19 mouse cellular contexts compared by ENCODE assay signal in the genomic region with DNA sequence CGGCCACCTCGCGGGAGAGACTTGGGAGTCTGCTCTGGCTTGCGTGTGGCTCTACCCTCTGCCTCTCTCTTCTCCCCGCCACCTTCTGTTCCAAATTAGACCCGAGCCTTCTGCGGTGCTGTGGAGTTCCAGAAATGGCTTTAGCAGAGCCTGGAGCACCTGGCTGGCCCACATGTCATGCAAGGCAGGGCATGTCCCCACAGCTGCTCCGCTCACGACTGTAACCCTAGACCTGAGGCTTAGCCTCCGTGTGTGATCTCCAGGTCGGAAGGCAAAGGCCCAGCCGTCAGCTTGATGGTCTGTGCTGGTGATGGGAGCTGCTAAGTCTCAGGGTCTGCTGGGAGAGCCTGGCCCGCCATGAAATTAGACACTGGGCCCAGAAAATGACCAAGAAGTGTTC. TPM values are rescaled to one million over a fixed set of nuclear protein-coding genes. Genes with fewer than 3 reads are reported as not detected.
DNase-seq lines count a peak whose midpoint lies in the region; ATAC-seq and TF ChIP-seq lines count a peak whose summit lies in the region.
"Had no signal": no experiment of that assay in that cellular context is flagged by ENCODE, and none has a peak within 500 bp of the region (broad histone marks: within the 10 kb centered on the region; RNA-seq: fewer than 3 reads in every experiment).

No protein-coding gene starts in this region.

- TF ChIP-seq CTCF in gastrocnemius, adult 2 months (IDR thresholded peaks at IDR 0.05), result no peak
- no peak for TF ChIP-seq CTCF in bone marrow, adult 2 months (IDR thresholded peaks at IDR 0.05; ENCODE audit: control insufficient read depth, insufficient read depth, low read length)
- no peak for TF ChIP-seq CTCF in intestine, postnatal 0 days (IDR thresholded peaks at IDR 0.05; ENCODE audit: low read depth)

- H3K27ac ChIP-seq in gastrocnemius, adult 2 months, result peak overlapping the region; percentile 89
- no peak overlapping the region for H3K27ac ChIP-seq in bone marrow, adult 2 months (ENCODE audit: control insufficient read depth, insufficient read depth, low read depth, low read length, poor library complexity)
- no peak overlapping the region for H3K27ac ChIP-seq in limb, embryonic 13.5 days
- H3K27ac ChIP-seq in intestine, postnatal 0 days (ENCODE audit: low read depth, low read length), result no peak overlapping the region
- H3K27ac ChIP-seq: embryonic facial prominence, embryonic 15.5 days; forebrain, embryonic 10.5 days had no signal

- H3K4me3 ChIP-seq in gastrocnemius, adult 2 months, result peak overlapping the region; percentile 23
- no peak overlapping the region for H3K4me3 ChIP-seq in bone marrow, adult 2 months (replicated peaks; ENCODE audit: control insufficient read depth, low read depth, low read length)
- H3K4me3 ChIP-seq in limb, embryonic 13.5 days, result no peak overlapping the region
- no peak overlapping the region for H3K4me3 ChIP-seq in intestine, postnatal 0 days (ENCODE audit: low read depth, low read length)
- H3K4me3 ChIP-seq: embryonic facial prominence, embryonic 15.5 days; forebrain, embryonic 10.5 days had no signal

- no peaks in the 10 kb centered on the region for H3K27me3 ChIP-seq in limb, embryonic 13.5 days
- H3K27me3 ChIP-seq in intestine, postnatal 0 days (replicated peaks; ENCODE audit: control insufficient read depth, insufficient read depth, low read length), result no peaks in the 10 kb centered on the region
- H3K27me3 ChIP-seq: embryonic facial prominence, embryonic 15.5 days had no signal

- H3K4me1 ChIP-seq in bone marrow, adult 2 months (ENCODE audit: control insufficient read depth, insufficient read depth, low read length), result no peaks in the 10 kb centered on the region
- H3K4me1 ChIP-seq in limb, embryonic 13.5 days, result peaks cover 94% of the 10 kb centered on the region
- peaks cover 4% of the 10 kb centered on the region; the same call in 1 of the 2 replicates for H3K4me1 ChIP-seq in intestine, postnatal 0 days (replicated peaks; ENCODE audit: control insufficient read depth, insufficient read depth, low read length)

- H3K4me2 ChIP-seq in limb, embryonic 13.5 days (replicated peaks), result no peak overlapping the region
- no peak overlapping the region for H3K4me2 ChIP-seq in intestine, postnatal 0 days (replicated peaks; ENCODE audit: low read depth)
- H3K4me2 ChIP-seq: embryonic facial prominence, embryonic 15.5 days; liver, embryonic 11.5 days had no signal

- no peaks in the 10 kb centered on the region for H3K9me3 ChIP-seq in limb, embryonic 13.5 days
- H3K9me3 ChIP-seq in intestine, postnatal 0 days (ENCODE audit: control insufficient read depth), result no peaks in the 10 kb centered on the region
- H3K9me3 ChIP-seq: embryonic facial prominence, embryonic 15.5 days; forebrain, embryonic 10.5 days had no signal

- peak; percentile 18; the same call in 1 of the 2 replicates for TF ChIP-seq POLR2A in bone marrow, adult 2 months (IDR thresholded peaks at IDR 0.05; ENCODE audit: borderline replicate concordance, control insufficient read depth, low read depth, low read length)

- peak; percentile 87 for DNase-seq in gastrocnemius, adult 2 months
- no peak for DNase-seq in gastrocnemius, postnatal 4 days (ENCODE audit: low spot score in 2 of 2)
- peak; percentile 81 for DNase-seq in forelimb bud, embryonic 11.5 days (ENCODE audit: low read depth, low spot score)
- no peak for DNase-seq in frontal cortex, postnatal 14 days (ENCODE audit: low spot score in 2 of 2)
- DNase-seq in retina, embryonic 14.5 days (ENCODE audit: low spot score), result no peak
- DNase-seq: adrenal gland, postnatal 36 days; cerebellum, adult 18-20 months; cerebellum, postnatal 25 days; kidney, adult 18-20 months; kidney, postnatal 4 days; lung, adult 18-20 months; lung, postnatal 14 days; thymus, postnatal 14 days had no signal

- H3K9ac ChIP-seq in limb, embryonic 13.5 days, result no peak overlapping the region
- H3K9ac ChIP-seq in intestine, postnatal 0 days (ENCODE audit: low read depth, low read length), result no peak overlapping the region
- H3K9ac ChIP-seq: embryonic facial prominence, embryonic 15.5 days had no signal

- peak; percentile 34 for ATAC-seq in limb, embryonic 13.5 days (ENCODE audit: low FRiP score, low read depth)
- ATAC-seq in intestine, postnatal 0 days, result no peak

- intact Hi-C loops in gastrocnemius, adult 2 months (cut with DNase I), result no loop called here

- H3K36me3 ChIP-seq in limb, embryonic 13.5 days, result no peaks in the 10 kb centered on the region
- H3K36me3 ChIP-seq in intestine, postnatal 0 days (ENCODE audit: control insufficient read depth, insufficient read depth), result no peaks in the 10 kb centered on the region
- H3K36me3 ChIP-seq: embryonic facial prominence, embryonic 15.5 days; forebrain, embryonic 10.5 days had no signal

- 88% methylated on average over 13 of the region's 13 CpGs for WGBS in bone marrow, adult 2 months
- WGBS in limb, embryonic 13.5 days, result 42% methylated on average over 13 of the region's 13 CpGs
- WGBS in intestine, postnatal 0 days, result 90% methylated on average over 13 of the region's 13 CpGs

RNA-seq across cellular contexts. Expression of gene Gse1, which starts 30.9 kb away (rescaled TPM):
- 10 to 100 TPM; 26.5 to 37.3 TPM for total RNA-seq in gastrocnemius, adult 2 months (2021)
- 10 to 100 TPM; 45.9 to 48.7 TPM for total RNA-seq in gastrocnemius, postnatal 4 days (2021)
- 39.7 and 45.8 TPM in 2 replicates for polyA plus RNA-seq in bone marrow, adult 2 months (2011; ENCODE audit: insufficient read depth, insufficient read length, low replicate concordance, missing spikeins)
- polyA plus RNA-seq in limb, embryonic 13.5 days (2015; fragmentation: Nextera tagmentation; extraction: Ambion mirVana), result 6.9 and 7.1 TPM in 2 replicates
- polyA plus RNA-seq in intestine, postnatal 0 days (2015; fragmentation: Nextera tagmentation; extraction: Ambion mirVana), result 6.4 and 7.8 TPM in 2 replicates

Comparison
In these comparisons a context has a peak if more than half of its experiments do, and no peak if none do; other contexts are left out.
1. DNase-seq: peak in gastrocnemius, adult 2 months (single experiment) and forelimb bud, embryonic 11.5 days (single experiment); none in gastrocnemius, postnatal 4 days (0 of 2), frontal cortex, postnatal 14 days (0 of 2) and retina, embryonic 14.5 days (single experiment).